ENCODE assay signal across 28 mouse cellular contexts in the genomic region with DNA sequence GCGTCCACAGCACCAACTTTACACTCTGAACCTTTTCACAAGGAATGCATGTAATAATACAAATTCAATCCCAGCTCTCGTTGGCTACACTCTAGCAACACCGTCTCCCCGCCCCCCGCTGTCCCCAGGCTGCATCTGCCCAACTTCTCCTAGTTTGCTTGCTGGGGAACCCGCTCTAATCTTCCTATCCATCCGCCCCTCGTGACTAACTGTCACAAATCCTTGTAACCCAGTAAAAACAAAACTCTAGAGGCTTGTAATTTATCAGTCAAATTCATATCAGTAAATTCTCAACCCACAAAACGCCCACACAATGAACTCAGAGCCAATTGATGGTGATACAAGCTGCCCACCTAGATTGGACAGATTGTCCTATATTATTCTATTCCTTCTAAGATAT. TPM values are rescaled to one million over a fixed set of nuclear protein-coding genes. Genes with fewer than 3 reads are reported as not detected.
DNase-seq lines count a peak whose midpoint lies in the region; ATAC-seq and TF ChIP-seq lines count a peak whose summit lies in the region.
"Had no signal": no experiment of that assay in that cellular context is flagged by ENCODE, and none has a peak within 500 bp of the region (broad histone marks: within the 10 kb centered on the region; RNA-seq: fewer than 3 reads in every experiment).

No protein-coding gene starts in this region.

- H3K9me3 ChIP-seq in G1E (replicated peaks) = no peaks in the 10 kb centered on the region
- H3K9me3 ChIP-seq: embryonic facial prominence, embryonic 13.5 days; embryonic facial prominence, embryonic 15.5 days; forebrain, embryonic 10.5 days; forebrain, embryonic 12.5 days had no signal

- intact Hi-C loops in heart, postnatal 14 days (cut with DNase I) = no loop called here

- peaks cover 43% of the 10 kb centered on the region for H3K4me1 ChIP-seq in G1E (ENCODE audit: insufficient read depth, low read depth, low read length)
- peaks cover 2% of the 10 kb centered on the region; the same call in 1 of the 2 replicates for H3K4me1 ChIP-seq in lung, adult 2 months (ENCODE audit: control insufficient read depth, insufficient read depth, low read length)

- no peak for TF ChIP-seq POLR2A in lung, adult 2 months (IDR thresholded peaks at IDR 0.05; ENCODE audit: borderline replicate concordance, extremely low read depth, low read depth, low read length)

- DNase-seq in heart, adult 11 months = peak; percentile 83
- DNase-seq in heart, postnatal 14 days = no peak
- peak; percentile 58 for DNase-seq in CD4-positive helper T cell, adult 2 months (ENCODE audit: low read depth, low spot score)
- peak; percentile 66 for DNase-seq in G1E (ENCODE audit: low spot score)
- peak; percentile 59 for DNase-seq in induced T-regulatory cell, adult 2 months (ENCODE audit: low read depth)
- DNase-seq in layer of hippocampus, adult 2 months (ENCODE audit: low spot score in 2 of 2) = no peak
- DNase-seq in lung, adult 2 months = no peak
- DNase-seq: adrenal gland, adult 8-10 months; adrenal gland, postnatal 14 days; cerebellum, adult 11 months; cerebellum, adult 18-20 months; cerebellum, adult 8-10 months; cerebellum, adult 9-11 months; cerebellum, postnatal 14 days; cerebellum, postnatal 36 days; embryo, embryonic 11 days had no signal

- no peaks in the 10 kb centered on the region for H3K36me3 ChIP-seq in G1E (replicated peaks)
- H3K36me3 ChIP-seq: embryonic facial prominence, embryonic 13.5 days; embryonic facial prominence, embryonic 15.5 days; forebrain, embryonic 12.5 days had no signal

- H3K4me3 ChIP-seq in G1E (ENCODE audit: low read depth, low read length) = peak overlapping the region; percentile 31; the same call in 1 of the 2 replicates
- H3K4me3 ChIP-seq in layer of hippocampus, adult 2 months = no peak overlapping the region
- no peak overlapping the region for H3K4me3 ChIP-seq in lung, adult 2 months (replicated peaks; ENCODE audit: extremely low read depth, low read depth, low read length)
- H3K4me3 ChIP-seq: embryonic facial prominence, embryonic 13.5 days; embryonic facial prominence, embryonic 15.5 days; erythroblast, embryonic 14.5 days; forebrain, embryonic 10.5 days; forebrain, embryonic 12.5 days had no signal

- no peak for TF ChIP-seq CTCF in G1E (IDR thresholded peaks at IDR 0.05; ENCODE audit: low read depth, low read length)
- no peak for TF ChIP-seq CTCF in layer of hippocampus, adult 2 months (conservative IDR thresholded peaks at IDR 0.05)
- no peak for TF ChIP-seq CTCF in lung, adult 2 months (IDR thresholded peaks at IDR 0.05; ENCODE audit: insufficient read depth, low read length)

- no peak overlapping the region for H3K27ac ChIP-seq in layer of hippocampus, adult 2 months
- H3K27ac ChIP-seq: embryonic facial prominence, embryonic 13.5 days; embryonic facial prominence, embryonic 15.5 days; forebrain, embryonic 10.5 days; forebrain, embryonic 12.5 days had no signal

- WGBS in lung, adult 2 months = 65% methylated on average over 9 of the region's 9 CpGs

- peak; percentile 76 for ATAC-seq in G1E (ENCODE audit: extremely low read depth, insufficient number of reproducible peaks, low FRiP score, poor library complexity, severe bottlenecking)
- ATAC-seq: activated CD4-positive, CD25-positive, alpha-beta regulatory T cell, adult 4 months; forebrain, embryonic 14.5 days; forebrain, embryonic 16.5 days; Patski had no signal

- no peaks in the 10 kb centered on the region; the same call in 1 of the 2 replicates for H3K27me3 ChIP-seq in G1E (ENCODE audit: insufficient read depth, low read length)
- H3K27me3 ChIP-seq: CH12.LX; embryonic facial prominence, embryonic 13.5 days; embryonic facial prominence, embryonic 15.5 days; forebrain, embryonic 12.5 days; Patski had no signal

RNA-seq across cellular contexts. Expression of gene Gemin6, which starts 3.0 kb away (rescaled TPM):
- 1 to 10 TPM; 3.1 to 3.3 TPM for total RNA-seq in heart, postnatal 14 days (2021)
- total RNA-seq in G1E (2014; fragmentation: Nextera tagmentation) (28.8 and 30.9 TPM in 2 replicates), G1E (2017) (42.7 and 43.7 TPM in 2 replicates)
- 0.96 and 1.4 TPM in 2 replicates for polyA plus RNA-seq in G1E (2012)
- total RNA-seq in layer of hippocampus, adult 2 months (2021) = 1 to 10 TPM; 5.1 to 6.1 TPM
- polyA plus RNA-seq in lung, adult 2 months (2012; rRNA removed) = 0.79 and 1.6 TPM in 2 replicates
- polyA plus RNA-seq: erythroblast, embryonic 14.5 days had no signal

RNA-seq across cellular contexts. Expression of gene Ttc39d, which starts 13.9 kb away (rescaled TPM):
- under 1 TPM in 1 of 2 experiments, not detected in 1; 0.07 TPM for total RNA-seq in heart, postnatal 14 days (2021)
- total RNA-seq in G1E (2014; fragmentation: Nextera tagmentation) (0.30 TPM in 1 of 2 replicates, not detected in the other), G1E (2017) (0.12 and 0.16 TPM in 2 replicates)
- not detected in 2 replicates for polyA plus RNA-seq in G1E (2012)
- total RNA-seq in layer of hippocampus, adult 2 months (2021) = under 1 TPM; 0.15 to 0.28 TPM
- polyA plus RNA-seq in lung, adult 2 months (2012; rRNA removed) = 0.06 TPM in 1 of 2 replicates, not detected in the other
- total RNA-seq: adrenal gland, adult 18-20 months; adrenal gland, postnatal 14 days; common myeloid progenitor, adult 5-6 weeks had no signal
- polyA plus RNA-seq: activated CD4-positive, CD25-positive, alpha-beta regulatory T cell, adult 4 months; embryonic facial prominence, embryonic 13.5 days; erythroblast, embryonic 14.5 days; forebrain, embryonic 16.5 days had no signal

RNA-seq across cellular contexts. Expression of gene Srsf7, which starts 14.1 kb away (rescaled TPM):
- 10 to 100 TPM; 42.8 to 51.6 TPM for total RNA-seq in heart, postnatal 14 days (2021)
- total RNA-seq in G1E (2014; fragmentation: Nextera tagmentation) = 351 and 376 TPM in 2 replicates
- total RNA-seq in G1E (2017) = 435 and 486 TPM in 2 replicates
- polyA plus RNA-seq in G1E (2012) = 134 and 226 TPM in 2 replicates
- total RNA-seq in layer of hippocampus, adult 2 months (2021) = 100 to 1,000 TPM; 116 to 132 TPM
- 31.5 and 46.7 TPM in 2 replicates for polyA plus RNA-seq in lung, adult 2 months (2012; rRNA removed)

Comparison
In these comparisons a context has a peak if more than half of its experiments do, and no peak if none do; other contexts are left out.
1. DNase-seq: peak in heart, adult 11 months (single experiment), CD4-positive helper T cell, adult 2 months (single experiment), G1E (single experiment) and induced T-regulatory cell, adult 2 months (single experiment); none in heart, postnatal 14 days (0 of 2), layer of hippocampus, adult 2 months (0 of 2) and lung, adult 2 months (single experiment).
2. RNA of gene Gemin6, which starts 3.0 kb away (total RNA-seq): 28.8 to 43.7 TPM in G1E; 5.1 to 6.1 TPM in layer of hippocampus, adult 2 months and 3.1 to 3.3 TPM in heart, postnatal 14 days; every median in the first group is over 4 times any median in the second.